Mouse (Mus musculus) kidney, adult 2 months (tissue): ENCODE results near the gene Mindy1. TPM values are rescaled to one million over a fixed set of nuclear protein-coding genes. Genes with fewer than 3 reads are reported as not detected.

Source experiments
- DNase-seq: peaks from one replicate; pipeline ENCODE4 v3.0.0; 2021
- H3K27ac ChIP-seq: fragments of 200-500 bp; 2 replicates; pipeline ENCODE4 v1.5.1; 2012; ENCODE audit warnings: low read depth, low read length, control low read depth, inconsistent platforms; ENCODE audit not compliant: insufficient read depth
- H3K27me3 ChIP-seq: fragments of 200-500 bp; replicated peaks from 2 replicates; pipeline ENCODE4 v1.6.1; 2012; ENCODE audit warnings: mild to moderate bottlenecking, moderate library complexity, low read length, inconsistent platforms; ENCODE audit not compliant: control insufficient read depth, insufficient read depth
- H3K36me3 ChIP-seq: fragments of 200-500 bp; 2 replicates; pipeline ENCODE4 v1.6.1; 2012; ENCODE audit warnings: mild to moderate bottlenecking, moderate library complexity, low read length, inconsistent platforms; ENCODE audit not compliant: control insufficient read depth, insufficient read depth
- H3K4me1 ChIP-seq: fragments of 200-500 bp; 2 replicates; pipeline ENCODE4 v1.6.1; 2011; ENCODE audit warnings: low read length; ENCODE audit not compliant: control insufficient read depth, insufficient read depth
- H3K4me3 ChIP-seq: fragments of 200-500 bp; 2 replicates; pipeline ENCODE4 v1.5.1; 2011; ENCODE audit warnings: mild to moderate bottlenecking, low read depth, low read length, control low read depth; ENCODE audit not compliant: insufficient read depth
- CTCF ChIP-seq: fragments of 200-500 bp; conservative IDR thresholded peaks from 2 replicates; pipeline ENCODE4 v1.5.1; 2011; ENCODE audit warnings: low read depth, mild to moderate bottlenecking, control low read depth, low read length, moderate library complexity, mixed read lengths; ENCODE audit not compliant: insufficient read depth, insufficient read length
- POLR2A ChIP-seq: fragments of 200-500 bp; IDR thresholded peaks from one replicate; pipeline ENCODE4 v1.6.1; 2011; ENCODE audit warnings: low read depth, low read length, control low read depth
- WGBS: fragments of 180-500 bp; shearing (Covaris S2); methylation state at CpG from one replicate; pipeline ENCODE4 v1.1.7; 2018; 5-methylcytosine and 5-hydroxymethylcytosine counted together
- polyA plus RNA-seq: library from polyadenylated mRNA; depleted of rRNA; stranded (reverse); fragments of >200 nt; gene quantifications from 2 replicates; pipeline ENCODE4 v1.2.3, GENCODE M21; 2012; rRNA removed

The Mindy1 gene
- polyA plus RNA-seq: 120 and 155 TPM in 2 replicates

GRCm38 (mm10) chr3:95281216-95282126 lies at the start of gene Mindy1, which contains the start of gene Prune1:
Gene Mindy1 (plus strand): TSS chr3:95281345.
Gene Prune1 (minus strand): TSS chr3:95282076.
- no peaks in the 10 kb centered on the region for H3K27me3 ChIP-seq
- peaks cover 33% of the 10 kb centered on the region for H3K4me1 ChIP-seq
- DNase-seq: peak; percentile 99
- H3K36me3 ChIP-seq: no peaks in the 10 kb centered on the region
- H3K4me3 ChIP-seq: peak within 1 kb of the TSS; percentile 74
- TF ChIP-seq POLR2A (no peak), CTCF (0 out of 2 replicates have a peak, but pooled peaks have one; percentile 23)
- H3K27ac ChIP-seq: peak within 1 kb of the TSS; percentile 93
- under 1% methylated on average over 53 of the region's 53 CpGs for whole genome bisulfite sequencing

GRCm38 (mm10) chr3:95232771-95233170 lies 48.4 kb upstream of the Mindy1 start:
- Histone ChIP-seq H3K27ac (peak overlapping the region; percentile 96), H3K4me3 (no peak overlapping the region), H3K36me3 (peaks cover 3% of the 10 kb centered on the region), H3K27me3 (no peaks in the 10 kb centered on the region), H3K4me1 (peaks cover 30% of the 10 kb centered on the region)
- peak; percentile 86 for DNase-seq
- 26% methylated on average over 7 of the region's 7 CpGs for WGBS
- TF ChIP-seq CTCF: no peak
- no peak for TF ChIP-seq POLR2A

- Histone ChIP-seq H3K27me3 (no peaks in the 10 kb centered on the region), H3K4me1 (peaks cover 30% of the 10 kb centered on the region), H3K36me3 (peaks cover 3% of the 10 kb centered on the region), H3K27ac (peak overlapping the region; percentile 96), H3K4me3 (no peak overlapping the region)
- TF ChIP-seq POLR2A (no peak), CTCF (no peak)
- WGBS: 50% methylated on average over 16 of the region's 16 CpGs
- peak; percentile 82 for DNase-seq
Measured at GRCm38 (mm10) chr3:95233303-95233980, 47.7 kb upstream of the Mindy1 start.

GRCm38 (mm10) chr3:95235386-95236301 lies 45.5 kb upstream of the Mindy1 start:
- Histone ChIP-seq H3K4me1 (peaks cover 31% of the 10 kb centered on the region), H3K4me3 (no peak overlapping the region), H3K27ac (no peak overlapping the region), H3K36me3 (peaks cover 3% of the 10 kb centered on the region), H3K27me3 (no peaks in the 10 kb centered on the region)
- peak; percentile 47 for DNase-seq
- WGBS: 65% methylated on average over 23 of the region's 23 CpGs
- TF ChIP-seq CTCF (no peak), POLR2A (no peak)

GRCm38 (mm10) chr3:95237541-95238099 lies 43.5 kb upstream of the Mindy1 start:
- Histone ChIP-seq H3K4me1 (peaks cover 13% of the 10 kb centered on the region), H3K27ac (no peak overlapping the region), H3K4me3 (no peak overlapping the region), H3K27me3 (no peaks in the 10 kb centered on the region), H3K36me3 (peaks cover 3% of the 10 kb centered on the region)
- TF ChIP-seq POLR2A (no peak), CTCF (no peak)
- no peak for DNase-seq
- 67% methylated on average over 8 of the region's 8 CpGs for WGBS

- no peak for DNase-seq
- no peak for TF ChIP-seq CTCF
- no peak for TF ChIP-seq POLR2A
- H3K36me3 ChIP-seq: peaks cover 3% of the 10 kb centered on the region
- no peak overlapping the region for H3K27ac ChIP-seq
- no peaks in the 10 kb centered on the region for H3K27me3 ChIP-seq
- peaks cover 2% of the 10 kb centered on the region; the same call in 1 of the 2 replicates for H3K4me1 ChIP-seq
- WGBS: 82% methylated on average over 6 of the region's 6 CpGs
- no peak overlapping the region for H3K4me3 ChIP-seq
Measured at GRCm38 (mm10) chr3:95239022-95239421, 42.1 kb upstream of the Mindy1 start.
